In the genomic region with DNA sequence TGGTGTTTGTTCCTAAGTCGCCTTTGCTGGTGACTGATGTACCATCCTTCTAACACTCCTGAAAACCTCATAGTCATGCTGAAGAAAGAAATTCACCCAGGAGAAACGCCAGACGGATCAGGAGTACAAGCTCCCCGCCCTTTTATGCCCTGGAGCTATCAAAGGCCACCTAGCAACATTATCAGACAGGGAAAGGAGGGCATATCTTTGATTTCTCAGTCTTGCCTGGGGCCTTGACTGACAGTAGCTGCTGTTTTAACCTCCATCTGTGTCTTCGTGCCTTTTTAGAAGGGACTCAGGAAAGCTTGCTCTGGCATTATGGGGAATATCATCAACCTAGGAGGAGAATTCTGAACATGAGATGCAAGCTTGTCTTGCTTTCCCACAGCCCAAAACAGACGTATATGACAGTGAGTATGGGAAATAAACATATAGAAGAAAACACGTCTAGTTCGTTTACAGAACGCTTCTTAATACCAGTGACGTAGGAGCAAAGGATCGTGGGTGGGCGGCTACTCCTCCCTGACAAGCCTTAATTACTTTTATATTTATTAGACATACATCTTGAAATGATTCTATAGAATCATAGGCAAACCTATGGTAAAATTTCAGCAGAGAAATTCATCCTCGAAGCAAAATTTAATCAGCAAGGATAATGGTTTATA, we compare ENCODE assay signal across 11 mouse cellular contexts. TPM values are rescaled to one million over a fixed set of nuclear protein-coding genes. Genes with fewer than 3 reads are reported as not detected.
DNase-seq lines count a peak whose midpoint lies in the region; ATAC-seq and TF ChIP-seq lines count a peak whose summit lies in the region.
"Had no signal": no experiment of that assay in that cellular context is flagged by ENCODE, and none has a peak within 500 bp of the region (broad histone marks: within the 10 kb centered on the region; RNA-seq: fewer than 3 reads in every experiment).

No protein-coding gene starts in this region.

- 29% methylated on average over 13 of the region's 13 CpGs for WGBS in kidney, embryonic 16.5 days
- 32% methylated on average over 13 of the region's 13 CpGs for WGBS in forebrain, embryonic 11.5 days
- WGBS in intestine, postnatal 0 days = 38% methylated on average over 13 of the region's 13 CpGs
- WGBS in heart, adult 2 months = 56% methylated on average over 13 of the region's 13 CpGs

- H3K9me3 ChIP-seq in kidney, embryonic 16.5 days (ENCODE audit: low read length) = no peaks in the 10 kb centered on the region
- H3K9me3 ChIP-seq in forebrain, embryonic 11.5 days (ENCODE audit: control insufficient read depth, low read length) = no peaks in the 10 kb centered on the region
- H3K9me3 ChIP-seq in intestine, postnatal 0 days (ENCODE audit: control insufficient read depth) = no peaks in the 10 kb centered on the region
- H3K9me3 ChIP-seq: liver, embryonic 15.5 days had no signal

- H3K79me2 ChIP-seq in heart, adult 2 months (replicated peaks; ENCODE audit: control insufficient read depth, insufficient read depth, low read length) = no peaks in the 10 kb centered on the region

- no peak for TF ChIP-seq POLR2A in heart, adult 2 months (IDR thresholded peaks at IDR 0.05; ENCODE audit: insufficient read depth, low read depth, low read length)

- DNase-seq in kidney, adult 8-10 months = no peak
- no peak for DNase-seq in forebrain, embryonic 11.5 days (ENCODE audit: low spot score)
- DNase-seq in neural tube, embryonic 10.5 days (ENCODE audit: extremely low spot score, low spot score) = peak; percentile 27
- no peak for DNase-seq in left cerebral cortex, adult 11 months (ENCODE audit: low spot score)
- no peak for DNase-seq in heart, adult 2 months

- no peaks in the 10 kb centered on the region for H3K36me3 ChIP-seq in kidney, embryonic 16.5 days (ENCODE audit: insufficient read depth, low read length)
- H3K36me3 ChIP-seq in forebrain, embryonic 11.5 days (ENCODE audit: control insufficient read depth, insufficient read depth, low read length) = no peaks in the 10 kb centered on the region
- H3K36me3 ChIP-seq in intestine, postnatal 0 days (ENCODE audit: control insufficient read depth, insufficient read depth) = no peaks in the 10 kb centered on the region
- H3K36me3 ChIP-seq in heart, adult 2 months (ENCODE audit: control insufficient read depth, insufficient read depth, low read length) = no peaks in the 10 kb centered on the region; the same call in 1 of the 2 replicates
- H3K36me3 ChIP-seq: liver, embryonic 15.5 days had no signal

- TF ChIP-seq EP300 in heart, adult 2 months (IDR thresholded peaks at IDR 0.05; ENCODE audit: insufficient read depth, low read depth, low read length) = no peak

- H3K27me3 ChIP-seq in kidney, embryonic 16.5 days (ENCODE audit: insufficient read depth, low read length) = no peaks in the 10 kb centered on the region
- no peaks in the 10 kb centered on the region for H3K27me3 ChIP-seq in forebrain, embryonic 11.5 days (ENCODE audit: control insufficient read depth, insufficient read depth, low read length)
- no peaks in the 10 kb centered on the region for H3K27me3 ChIP-seq in intestine, postnatal 0 days (replicated peaks; ENCODE audit: control insufficient read depth, insufficient read depth, low read length)
- no peaks in the 10 kb centered on the region for H3K27me3 ChIP-seq in heart, adult 2 months (ENCODE audit: control insufficient read depth, insufficient read depth, low read length)

- no peak overlapping the region for H3K27ac ChIP-seq in kidney, embryonic 16.5 days (ENCODE audit: low read length)
- peak overlapping the region; percentile 98; the same call in 1 of the 2 replicates for H3K27ac ChIP-seq in forebrain, embryonic 11.5 days (ENCODE audit: low read depth, low read length)
- H3K27ac ChIP-seq in intestine, postnatal 0 days (ENCODE audit: low read depth, low read length) = no peak overlapping the region; the same call in 1 of the 2 replicates
- no peak overlapping the region for H3K27ac ChIP-seq in heart, adult 2 months
- H3K27ac ChIP-seq: liver, embryonic 15.5 days had no signal

- H3K4me3 ChIP-seq in kidney, embryonic 16.5 days (ENCODE audit: low read length) = no peak overlapping the region
- H3K4me3 ChIP-seq in forebrain, embryonic 11.5 days (ENCODE audit: low read depth, low read length) = no peak overlapping the region
- H3K4me3 ChIP-seq in intestine, postnatal 0 days (ENCODE audit: low read depth, low read length) = no peak overlapping the region
- no peak overlapping the region for H3K4me3 ChIP-seq in heart, adult 2 months
- H3K4me3 ChIP-seq: myocyte had no signal

- H3K4me1 ChIP-seq in kidney, embryonic 16.5 days (ENCODE audit: insufficient read depth, low read length) = peaks cover 39% of the 10 kb centered on the region
- H3K4me1 ChIP-seq in forebrain, embryonic 11.5 days (replicated peaks; ENCODE audit: control insufficient read depth, insufficient read depth, low read length) = peaks cover 31% of the 10 kb centered on the region
- peaks cover 5% of the 10 kb centered on the region; the same call in 1 of the 2 replicates for H3K4me1 ChIP-seq in intestine, postnatal 0 days (replicated peaks; ENCODE audit: control insufficient read depth, insufficient read depth, low read length)
- H3K4me1 ChIP-seq in heart, adult 2 months (ENCODE audit: control insufficient read depth, insufficient read depth, low read length) = no peaks in the 10 kb centered on the region; the same call in 1 of the 2 replicates

- TF ChIP-seq CTCF in intestine, postnatal 0 days (IDR thresholded peaks at IDR 0.05; ENCODE audit: low read depth) = no peak
- no peak for TF ChIP-seq CTCF in heart, adult 2 months (IDR thresholded peaks at IDR 0.05)

- intact Hi-C loops in heart, adult 2 months (cut with DNase I) = loop anchor here (5.0 to 10.0 kb wide), 6 partner anchors 85 to 967 kb away; a partner anchor contains a TSS

- 0 out of 2 replicates have a peak overlapping the region, but pooled peaks have one; percentile 22 for H3K4me2 ChIP-seq in kidney, embryonic 16.5 days (replicated peaks; ENCODE audit: low read depth, low read length)
- H3K4me2 ChIP-seq in forebrain, embryonic 11.5 days (ENCODE audit: low read depth, low read length, severe bottlenecking) = no peak overlapping the region
- 0 out of 2 replicates have a peak overlapping the region, but pooled peaks have one; percentile 18 for H3K4me2 ChIP-seq in intestine, postnatal 0 days (replicated peaks; ENCODE audit: low read depth)

- H3K9ac ChIP-seq in kidney, embryonic 16.5 days (replicated peaks; ENCODE audit: low read length) = no peak overlapping the region
- no peak overlapping the region for H3K9ac ChIP-seq in forebrain, embryonic 11.5 days (ENCODE audit: low read length)
- H3K9ac ChIP-seq in intestine, postnatal 0 days (ENCODE audit: low read depth, low read length) = no peak overlapping the region
- no peak overlapping the region for H3K9ac ChIP-seq in heart, adult 2 months (ENCODE audit: low read depth, low read length)
- H3K9ac ChIP-seq: liver, embryonic 15.5 days had no signal

- ATAC-seq in kidney, embryonic 16.5 days (ENCODE audit: low FRiP score, low TSS enrichment) = no peak
- ATAC-seq in forebrain, embryonic 11.5 days (replicated peaks; ENCODE audit: low FRiP score) = no peak
- no peak for ATAC-seq in intestine, postnatal 0 days
- no peak for ATAC-seq in inflammation-experienced regulatory T-cells, adult 6 months

RNA-seq across cellular contexts. Expression of a gene that starts 1.1 kb away (rescaled TPM):
- polyA plus RNA-seq in kidney, embryonic 16.5 days (2015; fragmentation: Nextera tagmentation; extraction: Ambion mirVana) = 23.0 and 23.4 TPM in 2 replicates
- 33.4 and 34.1 TPM in 2 replicates for polyA plus RNA-seq in forebrain, embryonic 11.5 days (2014; fragmentation: Nextera tagmentation; extraction: Ambion mirVana)
- 1.3 and 1.8 TPM in 2 replicates for polyA plus RNA-seq in intestine, postnatal 0 days (2015; fragmentation: Nextera tagmentation; extraction: Ambion mirVana)
- 1 to 10 TPM; 4.4 to 5.0 TPM for total RNA-seq in heart, adult 2 months (2021)
- 3.1 and 8.1 TPM in 2 replicates for polyA plus RNA-seq in heart, adult 2 months (2012; rRNA removed)
- under 1 TPM in 2 of 3 experiments, not detected in 1; 0.21 to 0.22 TPM for polyA plus RNA-seq in inflammation-experienced regulatory T-cells, adult 6 months (2017; shearing (Covaris generic))
- polyA plus RNA-seq: Patski had no signal
